Mouse (Mus musculus): ENCODE data around the gene Stard8. TPM values are rescaled to one million over a fixed set of nuclear protein-coding genes. Genes with fewer than 3 reads are reported as not detected.
"Not testable (repeated sequence)": the region's sequence is repeated elsewhere in the genome, so short reads cannot be mapped to it uniquely, and the experiment has no call there.

Gene Stard8
- 2.8 and 3.0 TPM in 2 replicates for polyA plus RNA-seq (2015; fragmentation: Nextera tagmentation; extraction: Ambion mirVana)

DNA sequence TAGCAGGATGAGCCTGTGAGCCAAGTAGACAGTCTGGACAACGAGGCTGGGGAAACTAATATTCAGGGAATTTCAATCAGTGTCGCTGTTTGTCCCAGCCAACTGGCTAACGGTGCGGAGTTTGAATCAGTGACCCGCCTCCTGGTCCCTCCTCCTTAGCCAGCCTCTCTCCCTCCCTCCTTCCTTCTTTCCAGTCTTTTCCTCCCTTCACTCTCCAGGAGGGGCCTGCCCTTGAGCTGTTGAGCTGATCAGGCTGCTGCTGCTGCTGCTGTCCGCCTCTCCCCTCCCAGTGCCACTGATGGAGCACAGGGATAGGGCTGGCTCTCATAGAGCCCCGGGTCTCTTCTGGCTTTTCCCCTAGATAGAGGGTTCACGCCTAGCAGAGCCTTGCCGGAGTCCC, at the start of gene Stard8:
Gene Stard8, plus strand, starts transcription at position 203 of the 400 bp plus-strand sequence.
- Histone ChIP-seq H3K4me1 (no peaks in the 10 kb centered on the region), H3K36me3 (ENCODE audit: poor library complexity, severe bottlenecking) (no peaks in the 10 kb centered on the region), H3K27ac (no peak within 1 kb of the TSS), H3K4me3 (no peak within 1 kb of the TSS), H3K27me3 (peaks cover 3% of the 10 kb centered on the region; the same call in 1 of the 2 replicates), H3K9me3 (replicated peaks) (no peaks in the 10 kb centered on the region), H3K4me2 (no peak within 1 kb of the TSS), H3K9ac (no peak within 1 kb of the TSS)
- 63% methylated on average over 9 of the region's 9 CpGs for WGBS
- ATAC-seq: no peak

DNA sequence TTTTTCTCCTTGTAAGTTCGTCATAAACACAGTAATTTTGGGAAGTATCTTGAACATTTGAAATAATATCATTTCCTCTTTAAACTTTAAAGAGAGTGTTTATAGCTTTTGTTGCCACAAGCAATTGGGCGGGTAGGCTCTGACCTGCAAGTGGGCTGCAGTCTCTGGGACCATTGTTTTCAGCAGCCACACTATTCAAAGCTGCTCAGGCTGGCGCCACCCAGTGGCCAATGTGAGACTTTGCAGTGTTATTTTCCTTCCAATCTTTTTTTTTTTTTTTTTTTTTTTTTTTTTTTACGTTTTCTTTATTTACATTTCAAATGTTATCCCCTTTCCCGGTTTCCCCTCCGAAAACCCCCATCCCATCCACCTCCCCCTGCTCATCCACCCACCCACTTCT, 49.1 kb upstream of the Stard8 start:
- Histone ChIP-seq H3K9me3 (replicated peaks) (no peaks in the 10 kb centered on the region), H3K4me2 (no peak overlapping the region), H3K4me3 (no peak overlapping the region), H3K27me3 (no peaks in the 10 kb centered on the region), H3K27ac (no peak overlapping the region), H3K36me3 (ENCODE audit: poor library complexity, severe bottlenecking) (no peaks in the 10 kb centered on the region), H3K9ac (no peak overlapping the region), H3K4me1 (no peaks in the 10 kb centered on the region)
- 22% methylated on average over 6 of the region's 6 CpGs for whole genome bisulfite sequencing
- no peak for ATAC-seq

DNA sequence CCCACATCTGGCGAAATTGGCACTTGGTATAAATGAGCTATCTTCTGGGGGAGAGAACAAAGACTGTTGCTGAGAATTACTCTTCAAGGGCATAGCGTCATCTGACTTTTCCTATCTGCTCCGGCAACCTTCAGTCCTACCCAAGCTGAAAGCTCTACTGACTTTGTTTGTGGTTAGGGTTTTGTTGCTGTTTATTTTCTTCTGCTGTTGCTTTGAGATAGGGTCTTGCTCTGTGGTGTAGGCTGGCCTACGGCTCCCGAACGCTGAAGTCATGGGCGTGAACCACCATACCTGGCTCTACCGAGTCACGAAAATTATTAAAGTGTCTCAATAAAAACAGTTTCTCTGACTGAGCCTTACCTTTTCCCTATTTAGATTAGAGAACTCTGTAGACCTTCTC, 44.8 kb upstream of the Stard8 start:
- Histone ChIP-seq H3K27ac (no peak overlapping the region), H3K9me3 (replicated peaks) (no peaks in the 10 kb centered on the region), H3K36me3 (ENCODE audit: poor library complexity, severe bottlenecking) (no peaks in the 10 kb centered on the region), H3K4me3 (no peak overlapping the region), H3K9ac (no peak overlapping the region), H3K4me1 (no peaks in the 10 kb centered on the region), H3K27me3 (no peaks in the 10 kb centered on the region), H3K4me2 (no peak overlapping the region)
- no peak for ATAC-seq
- 94% methylated on average over 9 of the region's 9 CpGs for WGBS

DNA sequence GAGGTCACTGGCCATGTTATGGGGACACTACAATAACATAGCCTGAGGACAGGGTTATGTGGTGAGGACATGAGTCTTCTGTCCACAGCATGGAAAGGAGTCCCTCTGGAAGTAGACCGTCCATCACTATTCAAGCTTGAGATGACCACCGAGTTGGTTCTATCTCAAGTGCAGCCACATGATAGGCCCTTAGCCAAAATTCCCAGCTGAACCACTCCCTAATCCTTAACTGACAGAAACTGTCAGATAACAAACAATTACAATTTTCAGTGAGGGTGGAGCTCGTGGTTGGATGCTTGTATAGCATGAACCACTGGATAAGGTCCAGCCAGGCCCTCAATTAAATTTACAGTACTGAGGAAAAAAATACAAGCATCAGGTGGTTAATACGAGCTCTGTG, 44.0 kb upstream of the Stard8 start:
- 81% methylated on average over 4 of the region's 4 CpGs for WGBS
- Histone ChIP-seq H3K36me3 (ENCODE audit: poor library complexity, severe bottlenecking) (no peaks in the 10 kb centered on the region), H3K4me2 (no peak overlapping the region), H3K9me3 (replicated peaks) (no peaks in the 10 kb centered on the region), H3K9ac (no peak overlapping the region), H3K4me1 (no peaks in the 10 kb centered on the region), H3K27me3 (no peaks in the 10 kb centered on the region), H3K27ac (no peak overlapping the region), H3K4me3 (no peak overlapping the region)
- ATAC-seq: no peak

DNA sequence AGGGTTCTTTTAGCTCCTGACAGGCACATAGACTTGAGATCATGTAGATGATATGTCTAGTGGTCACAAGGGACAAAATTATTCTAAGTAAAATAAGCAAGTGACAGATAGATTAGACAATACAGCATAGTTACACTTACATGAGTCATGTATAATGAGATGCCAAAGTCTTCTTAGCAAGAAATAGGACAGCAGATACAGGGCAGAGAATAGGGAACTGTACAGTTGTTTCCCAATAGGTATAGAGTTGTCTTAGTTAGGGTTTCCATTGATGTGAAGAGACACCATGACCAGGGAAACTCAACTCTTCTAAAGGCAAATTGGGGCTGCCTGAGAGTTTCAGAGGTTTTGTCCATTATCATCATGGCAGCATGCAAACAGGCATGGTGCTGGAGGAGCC, 39.3 kb upstream of the Stard8 start:
- Histone ChIP-seq H3K27ac (no peak overlapping the region), H3K27me3 (no peaks in the 10 kb centered on the region), H3K36me3 (ENCODE audit: poor library complexity, severe bottlenecking) (no peaks in the 10 kb centered on the region), H3K4me2 (no peak overlapping the region), H3K9me3 (replicated peaks) (no peaks in the 10 kb centered on the region), H3K4me1 (no peaks in the 10 kb centered on the region), H3K4me3 (no peak overlapping the region), H3K9ac (no peak overlapping the region)
- ATAC-seq: no peak

DNA sequence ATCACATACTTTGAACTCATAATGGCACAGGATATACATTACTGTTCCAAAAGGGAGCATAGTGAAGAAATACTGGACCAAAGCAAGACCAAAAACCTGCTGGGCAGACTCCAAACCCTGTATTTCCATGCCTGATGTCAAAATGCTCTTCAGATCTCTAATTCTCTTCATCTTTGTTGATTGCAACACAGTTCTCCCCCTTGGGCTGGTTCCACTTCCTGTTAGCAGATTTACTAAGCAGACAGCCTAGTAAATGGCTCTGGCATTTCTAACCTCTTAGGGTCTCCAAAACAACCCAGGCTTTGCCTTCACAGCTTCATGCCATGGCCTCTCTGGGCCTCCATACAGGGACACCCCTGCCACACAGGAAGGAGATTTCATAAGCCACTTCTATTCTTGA, 38.5 kb upstream of the Stard8 start:
- Histone ChIP-seq H3K4me1 (no peaks in the 10 kb centered on the region), H3K4me2 (no peak overlapping the region), H3K9ac (no peak overlapping the region), H3K27ac (no peak overlapping the region), H3K4me3 (no peak overlapping the region), H3K27me3 (no peaks in the 10 kb centered on the region), H3K36me3 (ENCODE audit: poor library complexity, severe bottlenecking) (no peaks in the 10 kb centered on the region), H3K9me3 (replicated peaks) (no peaks in the 10 kb centered on the region)
- no peak for ATAC-seq

DNA sequence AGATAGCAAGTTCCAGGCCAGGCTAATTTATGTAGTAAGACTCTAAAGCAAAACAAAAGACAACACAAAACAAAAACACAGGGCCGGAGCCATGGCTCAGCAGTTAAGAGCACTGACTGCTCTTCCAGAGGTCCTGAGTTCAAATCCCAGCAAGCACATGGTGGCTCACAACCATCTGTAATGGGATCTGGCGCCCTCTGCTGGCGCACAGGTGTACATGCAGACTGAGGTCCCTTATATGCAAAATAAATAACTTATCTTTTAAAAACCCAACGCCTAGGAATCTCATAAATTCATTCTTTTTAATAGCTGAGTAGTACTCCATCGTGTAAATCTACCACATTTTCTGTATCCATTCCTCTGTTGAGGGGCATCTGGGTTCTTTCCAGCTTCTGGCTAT, 16.4 kb upstream of the Stard8 start:
- WGBS: 56% methylated on average over 5 of the region's 5 CpGs
- H3K9me3 ChIP-seq (replicated peaks); H3K27me3 ChIP-seq; ATAC-seq; H3K4me2 ChIP-seq; H3K27ac ChIP-seq; H3K4me1 ChIP-seq; H3K36me3 ChIP-seq (ENCODE audit: poor library complexity, severe bottlenecking); H3K9ac ChIP-seq; H3K4me3 ChIP-seq: not testable (repeated sequence)

DNA sequence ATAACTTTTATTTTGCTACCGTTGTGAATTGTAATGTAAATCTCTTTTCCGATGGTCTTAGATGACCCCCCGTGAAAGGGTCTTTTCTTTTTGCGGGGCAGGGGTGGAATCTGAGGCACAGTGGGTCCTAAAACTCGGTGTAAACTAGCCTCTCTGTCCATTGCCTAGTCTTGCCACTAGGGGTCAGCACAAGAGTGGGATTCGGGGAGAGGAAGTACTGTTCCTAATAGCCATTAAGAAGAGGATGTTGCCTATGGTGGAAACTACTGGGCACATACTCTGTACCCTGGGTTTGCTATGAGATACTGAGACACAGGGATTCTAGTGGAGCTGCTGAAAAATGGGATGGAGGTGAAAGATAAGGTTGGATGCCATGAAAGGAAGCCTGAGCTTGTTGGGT, 13.5 kb upstream of the Stard8 start:
- peak; percentile 41; the same call in 1 of the 2 replicates for ATAC-seq
- H3K4me3 ChIP-seq: no peak overlapping the region
- H3K9ac ChIP-seq: no peak overlapping the region
- no peak overlapping the region for H3K27ac ChIP-seq
- no peaks in the 10 kb centered on the region for H3K27me3 ChIP-seq
- 39% methylated on average over 6 of the region's 6 CpGs for WGBS
- no peaks in the 10 kb centered on the region for H3K4me1 ChIP-seq
- H3K9me3 ChIP-seq (replicated peaks): no peaks in the 10 kb centered on the region
- H3K4me2 ChIP-seq: no peak overlapping the region
- no peaks in the 10 kb centered on the region for H3K36me3 ChIP-seq (ENCODE audit: poor library complexity, severe bottlenecking)

DNA sequence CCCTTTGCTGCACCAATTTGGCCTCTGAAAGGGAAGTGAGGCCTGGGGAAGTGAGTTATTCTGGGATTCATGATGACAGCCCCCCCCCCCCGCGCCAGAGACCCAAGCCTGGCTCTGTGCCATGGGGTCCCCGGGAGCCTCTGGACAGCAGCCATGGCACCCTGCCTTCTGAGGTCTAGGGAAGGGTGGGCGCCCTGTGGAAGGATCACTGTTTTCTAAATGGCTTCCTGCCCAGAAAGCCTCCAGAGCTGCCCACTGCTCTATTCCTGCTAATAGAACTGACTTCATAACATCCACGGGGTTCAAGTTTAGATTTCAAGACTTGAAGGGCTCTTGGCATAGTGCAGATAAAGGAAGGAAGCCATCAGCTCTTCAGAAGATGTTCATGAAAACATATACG, 983 bp upstream of the Stard8 start:
- no peak overlapping the region for H3K27ac ChIP-seq
- 92% methylated on average over 6 of the region's 6 CpGs for WGBS
- H3K9me3 ChIP-seq (replicated peaks): no peaks in the 10 kb centered on the region
- H3K27me3 ChIP-seq: 0 out of 2 replicates have a peak, but pooled peaks cover 3% of the 10 kb centered on the region
- H3K4me1 ChIP-seq: no peaks in the 10 kb centered on the region
- H3K36me3 ChIP-seq (ENCODE audit: poor library complexity, severe bottlenecking): no peaks in the 10 kb centered on the region
- H3K4me2 ChIP-seq: no peak overlapping the region
- no peak overlapping the region for H3K9ac ChIP-seq
- no peak for ATAC-seq
- H3K4me3 ChIP-seq: no peak overlapping the region

DNA sequence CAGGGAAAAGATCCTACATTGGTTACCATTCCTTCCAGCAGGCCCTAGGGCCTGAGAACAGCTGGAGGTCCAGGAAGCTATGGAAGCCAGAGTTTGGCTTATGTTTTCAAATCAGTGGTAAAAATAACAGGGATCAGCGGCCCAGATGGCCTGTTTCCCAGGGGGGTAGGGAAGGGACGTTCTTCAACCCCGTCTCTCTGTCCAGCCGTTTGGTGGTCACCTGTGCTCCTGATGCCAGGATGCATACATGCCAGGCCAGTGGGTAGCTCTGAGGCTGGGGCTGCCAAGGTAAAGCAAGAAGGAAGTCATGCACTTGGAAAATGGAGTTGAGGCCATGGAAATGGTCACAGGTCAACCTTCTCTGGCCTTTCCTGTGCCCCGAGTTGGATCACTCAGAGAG, 7.5 kb downstream of the Stard8 start:
- H3K27me3 ChIP-seq: peaks cover 1% of the 10 kb centered on the region; the same call in 1 of the 2 replicates
- no peaks in the 10 kb centered on the region for H3K36me3 ChIP-seq (ENCODE audit: poor library complexity, severe bottlenecking)
- 85% methylated on average over 5 of the region's 5 CpGs for WGBS

DNA sequence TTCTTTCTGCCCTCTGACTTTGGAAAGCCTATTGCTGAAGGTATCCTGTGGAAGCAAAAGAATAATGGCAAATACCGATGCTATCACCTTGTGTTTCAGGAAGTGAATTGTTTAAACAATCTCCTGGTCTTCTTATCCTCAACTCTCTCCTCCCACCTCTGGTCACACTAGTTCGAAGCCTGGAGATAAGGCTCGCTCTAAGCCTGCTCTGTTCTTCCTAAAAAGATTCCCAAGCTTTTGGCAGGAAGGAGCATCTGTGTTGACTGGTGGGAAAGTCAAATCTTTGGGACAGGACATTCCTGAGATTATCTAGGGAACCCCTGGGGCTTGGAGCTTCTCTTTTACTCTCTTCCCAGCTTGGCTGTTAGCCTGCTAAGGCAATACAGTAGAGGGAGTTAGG, 8.2 kb downstream of the Stard8 start:
- Histone ChIP-seq H3K27ac (no peak overlapping the region), H3K4me3 (no peak overlapping the region), H3K9ac (no peak overlapping the region), H3K36me3 (ENCODE audit: poor library complexity, severe bottlenecking) (no peaks in the 10 kb centered on the region), H3K4me1 (no peaks in the 10 kb centered on the region), H3K27me3 (peaks cover 2% of the 10 kb centered on the region; the same call in 1 of the 2 replicates), H3K4me2 (no peak overlapping the region), H3K9me3 (replicated peaks) (no peaks in the 10 kb centered on the region)
- ATAC-seq: no peak
- 82% methylated on average over 3 of the region's 3 CpGs for WGBS

More for the DNA sequence above, 7.5 kb downstream of the Stard8 start:
- Histone ChIP-seq H3K9ac (no peak overlapping the region), H3K4me2 (no peak overlapping the region), H3K9me3 (replicated peaks) (no peaks in the 10 kb centered on the region), H3K4me3 (no peak overlapping the region), H3K4me1 (no peaks in the 10 kb centered on the region), H3K27ac (no peak overlapping the region)
- ATAC-seq: no peak

DNA sequence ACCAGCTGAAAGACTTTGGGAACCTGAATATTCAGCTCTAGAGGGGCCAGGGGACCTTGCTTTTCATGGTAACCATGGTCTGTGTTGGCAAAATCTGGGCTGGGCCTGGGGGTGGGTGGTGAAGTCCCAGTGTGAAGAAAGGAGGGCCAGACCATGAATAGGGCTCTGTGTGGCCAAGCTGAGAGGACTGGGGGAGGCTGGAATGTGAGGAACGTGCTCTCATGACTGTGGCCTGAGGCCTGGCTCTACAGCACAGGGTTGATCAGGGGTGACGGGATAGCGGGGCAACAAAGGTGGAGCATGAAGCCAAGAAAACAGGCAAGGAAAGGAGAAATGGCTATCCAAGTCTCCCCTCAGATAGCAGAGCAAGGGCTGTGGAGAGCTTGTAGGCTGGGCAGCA, 9.4 kb downstream of the Stard8 start:
- Histone ChIP-seq H3K9ac (no peak overlapping the region), H3K4me3 (no peak overlapping the region), H3K27me3 (peaks cover 2% of the 10 kb centered on the region; the same call in 1 of the 2 replicates), H3K27ac (no peak overlapping the region), H3K36me3 (ENCODE audit: poor library complexity, severe bottlenecking) (no peaks in the 10 kb centered on the region), H3K9me3 (replicated peaks) (no peaks in the 10 kb centered on the region), H3K4me2 (no peak overlapping the region), H3K4me1 (no peaks in the 10 kb centered on the region)
- WGBS: 75% methylated on average over 3 of the region's 3 CpGs
- ATAC-seq: no peak

DNA sequence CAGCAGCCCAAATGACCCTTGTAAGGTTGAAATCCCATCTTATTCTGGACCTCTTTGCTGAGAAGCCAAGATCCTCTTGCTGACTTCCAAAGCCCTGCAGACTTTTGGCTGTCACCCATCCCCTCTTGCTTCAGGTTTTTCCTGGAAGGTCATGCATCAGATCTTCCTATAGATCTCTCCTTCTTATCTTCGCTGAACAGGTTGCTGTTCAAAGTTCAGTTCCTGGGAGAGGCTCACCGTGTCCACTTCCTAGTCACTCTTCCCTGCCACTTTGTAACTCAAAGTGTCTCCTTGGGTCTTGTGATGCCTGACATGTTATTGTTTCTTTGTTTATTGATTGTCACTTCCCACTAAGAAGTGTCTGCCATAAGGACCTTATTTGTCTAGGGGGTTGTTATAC, 12.7 kb downstream of the Stard8 start:
- Histone ChIP-seq H3K9me3 (replicated peaks) (no peaks in the 10 kb centered on the region), H3K4me2 (no peak overlapping the region), H3K4me1 (0 out of 2 replicates have a peak, but pooled peaks cover 5% of the 10 kb centered on the region), H3K9ac (no peak overlapping the region), H3K4me3 (no peak overlapping the region), H3K27ac (no peak overlapping the region), H3K36me3 (ENCODE audit: poor library complexity, severe bottlenecking) (no peaks in the 10 kb centered on the region), H3K27me3 (peaks cover 15% of the 10 kb centered on the region; the same call in 1 of the 2 replicates)
- 82% methylated on average over 2 of the region's 2 CpGs for WGBS
- no peak for ATAC-seq
